Comparison of ENCODE assay signal across 23 mouse cellular contexts in genomic region chr11:96201741-96202140, GRCm38 (mm10). TPM values are rescaled to one million over a fixed set of nuclear protein-coding genes. Genes with fewer than 3 reads are reported as not detected.
"Had no signal": no experiment of that assay in that cellular context is flagged by ENCODE, and none has a peak within 500 bp of the region (broad histone marks: within the 10 kb centered on the region; RNA-seq: fewer than 3 reads in every experiment).

No protein-coding gene starts in this region.

- H3K9me3 ChIP-seq: midbrain, embryonic 10.5 days; midbrain, embryonic 13.5 days; midbrain, embryonic 15.5 days; neural tube, embryonic 12.5 days had no signal

- H3K4me1 ChIP-seq: midbrain, embryonic 13.5 days; midbrain, embryonic 15.5 days had no signal

- H3K4me2 ChIP-seq: lung, embryonic 14.5 days; midbrain, embryonic 13.5 days; midbrain, embryonic 15.5 days; neural tube, embryonic 12.5 days had no signal

- H3K27ac ChIP-seq: liver, embryonic 14.5 days; midbrain, embryonic 10.5 days; midbrain, embryonic 13.5 days; midbrain, embryonic 15.5 days; neural tube, embryonic 12.5 days had no signal

- ATAC-seq: midbrain, embryonic 13.5 days; midbrain, embryonic 15.5 days had no signal

- H3K4me3 ChIP-seq: midbrain, embryonic 10.5 days; midbrain, embryonic 13.5 days; midbrain, embryonic 15.5 days; myocyte; neural tube, embryonic 12.5 days had no signal

- DNase-seq: lung, adult 18-20 months; lung, embryonic 14.5 days; lung, postnatal 10 days; lung, postnatal 4 days; right cerebral cortex, adult 18-20 months; right cerebral cortex, postnatal 25 days; right cerebral cortex, postnatal 4 days; spleen, adult 18-20 months; thymus, adult 18-20 months; thymus, postnatal 14 days; thymus, postnatal 36 days had no signal

- H3K9ac ChIP-seq: liver, embryonic 14.5 days; lung, embryonic 14.5 days; midbrain, embryonic 13.5 days; midbrain, embryonic 15.5 days; neural tube, embryonic 12.5 days had no signal

- H3K36me3 ChIP-seq: midbrain, embryonic 10.5 days; midbrain, embryonic 13.5 days; midbrain, embryonic 15.5 days; neural tube, embryonic 12.5 days had no signal

RNA-seq across cellular contexts. Expression of gene Hoxb13, which starts 7.6 kb away (rescaled TPM):
- total RNA-seq: megakaryocyte, adult 5-6 weeks; megakaryocyte-erythroid progenitor cell, adult 5-6 weeks had no signal
- polyA plus RNA-seq: liver, embryonic 14.5 days; liver, embryonic 16.5 days; lung, embryonic 14.5 days; midbrain, embryonic 10.5 days; midbrain, embryonic 13.5 days; midbrain, embryonic 15.5 days; neural tube, embryonic 14.5 days; stomach, embryonic 14.5 days; stomach, embryonic 16.5 days had no signal
